Comparison of ENCODE assay signal across 14 mouse cellular contexts in genomic region chr5:115437945-115438315, GRCm38 (mm10). TPM values are rescaled to one million over a fixed set of nuclear protein-coding genes. Genes with fewer than 3 reads are reported as not detected.
A peak's percentile ranks its signal among the peaks of the same experiment; 100 is the strongest.
DNase-seq lines count a peak whose midpoint lies in the region; ATAC-seq and TF ChIP-seq lines count a peak whose summit lies in the region.
"Had no signal": no experiment of that assay in that cellular context is flagged by ENCODE, and none has a peak within 500 bp of the region (broad histone marks: within the 10 kb centered on the region; RNA-seq: fewer than 3 reads in every experiment).

No protein-coding gene starts in this region.

- no peak overlapping the region for H3K4me3 ChIP-seq in ES-Bruce4 (ENCODE audit: low read depth, low read length)
- peak overlapping the region; percentile 100 for H3K4me3 ChIP-seq in hindbrain, embryonic 10.5 days
- H3K4me3 ChIP-seq in midbrain, embryonic 13.5 days (replicated peaks), result peak overlapping the region; percentile 99
- no peak overlapping the region for H3K4me3 ChIP-seq in cerebellum, adult 2 months (replicated peaks; ENCODE audit: insufficient read depth, low read depth, low read length)

- no peaks in the 10 kb centered on the region for H3K27me3 ChIP-seq in ES-Bruce4 (ENCODE audit: control insufficient read depth, insufficient read depth, low read length, poor library complexity, severe bottlenecking)
- no peaks in the 10 kb centered on the region for H3K27me3 ChIP-seq in hindbrain, embryonic 10.5 days (ENCODE audit: insufficient read depth, poor library complexity, severe bottlenecking)
- H3K27me3 ChIP-seq in midbrain, embryonic 13.5 days, result no peaks in the 10 kb centered on the region
- no peaks in the 10 kb centered on the region for H3K27me3 ChIP-seq in cerebellum, adult 2 months (ENCODE audit: control insufficient read depth, insufficient read depth, low read length)

- peak overlapping the region; percentile 96 for H3K4me2 ChIP-seq in midbrain, embryonic 13.5 days (replicated peaks)

- no peaks in the 10 kb centered on the region for H3K9me3 ChIP-seq in ES-Bruce4 (replicated peaks; ENCODE audit: control insufficient read depth, insufficient read depth, low read length, poor library complexity, severe bottlenecking)
- no peaks in the 10 kb centered on the region for H3K9me3 ChIP-seq in hindbrain, embryonic 10.5 days
- no peaks in the 10 kb centered on the region for H3K9me3 ChIP-seq in midbrain, embryonic 13.5 days

- peak overlapping the region; percentile 33; the same call in 1 of the 2 replicates for H3K27ac ChIP-seq in ES-Bruce4 (ENCODE audit: insufficient read depth, low read length)
- peak overlapping the region; percentile 100 for H3K27ac ChIP-seq in hindbrain, embryonic 10.5 days
- H3K27ac ChIP-seq in midbrain, embryonic 13.5 days, result peak overlapping the region; percentile 100
- no peak overlapping the region for H3K27ac ChIP-seq in cerebellum, adult 2 months (ENCODE audit: insufficient read depth, low read length)

- peak; percentile 77 for DNase-seq in embryo, embryonic 11 days
- DNase-seq in hindbrain, embryonic 10.5 days (ENCODE audit: low spot score), result peak; percentile 72
- no peak for DNase-seq in cerebellum, adult 2 months
- no peak for DNase-seq in adrenal gland, adult 2 months
- no peak for DNase-seq in B cell, adult 2 months
- DNase-seq in layer of hippocampus, adult 9-10 months (ENCODE audit: low spot score), result no peak
- DNase-seq: adrenal gland, adult 8-10 months; cerebellum, adult 9-11 months; gastrocnemius, postnatal 10 days; lung, postnatal 4 days had no signal

- peaks cover 22% of the 10 kb centered on the region for H3K4me1 ChIP-seq in ES-Bruce4 (ENCODE audit: control insufficient read depth, insufficient read depth, low read length)
- H3K4me1 ChIP-seq in hindbrain, embryonic 10.5 days (replicated peaks), result peaks cover 87% of the 10 kb centered on the region
- peaks cover 81% of the 10 kb centered on the region for H3K4me1 ChIP-seq in midbrain, embryonic 13.5 days (replicated peaks)
- peaks cover 19% of the 10 kb centered on the region for H3K4me1 ChIP-seq in cerebellum, adult 2 months (ENCODE audit: control insufficient read depth, insufficient read depth, low read length)

- TF ChIP-seq CTCF in ES-Bruce4 (IDR thresholded peaks at IDR 0.05; ENCODE audit: low read depth, low read length), result no peak
- no peak for TF ChIP-seq CTCF in cerebellum, adult 2 months (IDR thresholded peaks at IDR 0.05; ENCODE audit: borderline replicate concordance, insufficient read depth, low read depth, low read length)

- WGBS in hindbrain, embryonic 10.5 days, result 0% methylated on average over 2 of the region's 2 CpGs
- 0% methylated on average over 2 of the region's 2 CpGs for WGBS in midbrain, embryonic 13.5 days
- WGBS in cerebellum, adult 2 months, result 65% methylated on average over 2 of the region's 2 CpGs

- H3K9ac ChIP-seq in ES-Bruce4 (ENCODE audit: low read depth, poor library complexity, severe bottlenecking), result 0 out of 2 replicates have a peak overlapping the region, but pooled peaks have one; percentile 12
- H3K9ac ChIP-seq in midbrain, embryonic 13.5 days (replicated peaks), result peak overlapping the region; percentile 100

- no peaks in the 10 kb centered on the region for H3K36me3 ChIP-seq in ES-Bruce4 (ENCODE audit: control insufficient read depth, insufficient read depth, low read length, poor library complexity, severe bottlenecking)
- peaks cover 93% of the 10 kb centered on the region for H3K36me3 ChIP-seq in hindbrain, embryonic 10.5 days
- peaks cover 49% of the 10 kb centered on the region for H3K36me3 ChIP-seq in midbrain, embryonic 13.5 days

- TF ChIP-seq EP300 in ES-Bruce4 (IDR thresholded peaks at IDR 0.05; ENCODE audit: insufficient read depth, low read depth, low read length), result 0 out of 2 replicates have a peak, but pooled peaks have one; percentile 5

- TF ChIP-seq POLR2A in ES-Bruce4 (IDR thresholded peaks at IDR 0.05; ENCODE audit: insufficient read depth, low read length), result no peak
- no peak for TF ChIP-seq POLR2A in cerebellum, adult 2 months (IDR thresholded peaks at IDR 0.05; ENCODE audit: borderline replicate concordance, insufficient read depth, low read length)

- no peak for ATAC-seq in midbrain, embryonic 13.5 days

RNA-seq across cellular contexts. Expression of gene Msi1, which starts 8.5 kb away (rescaled TPM):
- 48.7 and 49.2 TPM in 2 replicates for polyA plus RNA-seq in ES-Bruce4 (2011; ENCODE audit: insufficient read depth, insufficient read length, low read depth, missing spikeins)
- polyA plus RNA-seq in hindbrain, embryonic 10.5 days (2016; fragmentation: Nextera tagmentation; extraction: Ambion mirVana), result 167 and 222 TPM in 2 replicates
- 112 and 133 TPM in 2 replicates for polyA plus RNA-seq in midbrain, embryonic 13.5 days (2015; fragmentation: Nextera tagmentation; extraction: Ambion mirVana)
- 56.5 and 60.4 TPM in 2 replicates for polyA plus RNA-seq in cerebellum, adult 2 months (2012; rRNA removed)
- total RNA-seq in adrenal gland, adult 2 months (2021), result 10 to 100 TPM; 16.3 to 19.1 TPM
- polyA plus RNA-seq in adrenal gland, adult 2 months (2012; rRNA removed), result 24.0 and 29.5 TPM in 2 replicates
- total RNA-seq: hematopoietic stem cell, adult 5-6 weeks had no signal

RNA-seq across cellular contexts. Expression of gene Pla2g1b, which starts 28.1 kb away (rescaled TPM):
- polyA plus RNA-seq in ES-Bruce4 (2011; ENCODE audit: insufficient read depth, insufficient read length, low read depth, missing spikeins), result 55.4 and 63.2 TPM in 2 replicates
- 0.51 TPM in 1 of 2 replicates, not detected in the other for polyA plus RNA-seq in hindbrain, embryonic 10.5 days (2016; fragmentation: Nextera tagmentation; extraction: Ambion mirVana)
- polyA plus RNA-seq in midbrain, embryonic 13.5 days (2015; fragmentation: Nextera tagmentation; extraction: Ambion mirVana), result not detected in 2 replicates
- polyA plus RNA-seq in cerebellum, adult 2 months (2012; rRNA removed), result not detected in 2 replicates
- total RNA-seq in adrenal gland, adult 2 months (2021), result not detected
- 7.6 TPM in 1 of 2 replicates, not detected in the other for polyA plus RNA-seq in adrenal gland, adult 2 months (2012; rRNA removed)
- total RNA-seq: gastrocnemius, postnatal 10 days; hematopoietic stem cell, adult 5-6 weeks; left cerebral cortex, postnatal 14 days had no signal

RNA-seq across cellular contexts. Expression of gene Sirt4, which starts 46.6 kb away (rescaled TPM):
- 22.2 and 28.3 TPM in 2 replicates for polyA plus RNA-seq in ES-Bruce4 (2011; ENCODE audit: insufficient read depth, insufficient read length, low read depth, missing spikeins)
- polyA plus RNA-seq in hindbrain, embryonic 10.5 days (2016; fragmentation: Nextera tagmentation; extraction: Ambion mirVana), result 17.2 and 17.3 TPM in 2 replicates
- 26.1 and 28.7 TPM in 2 replicates for polyA plus RNA-seq in midbrain, embryonic 13.5 days (2015; fragmentation: Nextera tagmentation; extraction: Ambion mirVana)
- polyA plus RNA-seq in cerebellum, adult 2 months (2012; rRNA removed), result 114 and 122 TPM in 2 replicates
- 10 to 100 TPM; 15.1 to 28.0 TPM for total RNA-seq in adrenal gland, adult 2 months (2021)
- 47.4 and 61.7 TPM in 2 replicates for polyA plus RNA-seq in adrenal gland, adult 2 months (2012; rRNA removed)

Comparison
In these comparisons a context has a peak if more than half of its experiments do, and no peak if none do; other contexts are left out.
1. H3K4me3 ChIP-seq: peak in hindbrain, embryonic 10.5 days (single experiment) and midbrain, embryonic 13.5 days (single experiment); none in ES-Bruce4 (single experiment) and cerebellum, adult 2 months (single experiment).
2. DNase-seq: peak in embryo, embryonic 11 days (single experiment) and hindbrain, embryonic 10.5 days (single experiment); none in cerebellum, adult 2 months (0 of 2), adrenal gland, adult 2 months (single experiment), B cell, adult 2 months (0 of 2) and layer of hippocampus, adult 9-10 months (single experiment).